Mouse (Mus musculus): ENCODE results near the gene Gm49450. TPM values are rescaled to one million over a fixed set of nuclear protein-coding genes. Genes with fewer than 3 reads are reported as not detected.

Gene Gm49450
- total RNA-seq (2023; ENCODE audit: inconsistent age) = not detected in 4 replicates

DNA sequence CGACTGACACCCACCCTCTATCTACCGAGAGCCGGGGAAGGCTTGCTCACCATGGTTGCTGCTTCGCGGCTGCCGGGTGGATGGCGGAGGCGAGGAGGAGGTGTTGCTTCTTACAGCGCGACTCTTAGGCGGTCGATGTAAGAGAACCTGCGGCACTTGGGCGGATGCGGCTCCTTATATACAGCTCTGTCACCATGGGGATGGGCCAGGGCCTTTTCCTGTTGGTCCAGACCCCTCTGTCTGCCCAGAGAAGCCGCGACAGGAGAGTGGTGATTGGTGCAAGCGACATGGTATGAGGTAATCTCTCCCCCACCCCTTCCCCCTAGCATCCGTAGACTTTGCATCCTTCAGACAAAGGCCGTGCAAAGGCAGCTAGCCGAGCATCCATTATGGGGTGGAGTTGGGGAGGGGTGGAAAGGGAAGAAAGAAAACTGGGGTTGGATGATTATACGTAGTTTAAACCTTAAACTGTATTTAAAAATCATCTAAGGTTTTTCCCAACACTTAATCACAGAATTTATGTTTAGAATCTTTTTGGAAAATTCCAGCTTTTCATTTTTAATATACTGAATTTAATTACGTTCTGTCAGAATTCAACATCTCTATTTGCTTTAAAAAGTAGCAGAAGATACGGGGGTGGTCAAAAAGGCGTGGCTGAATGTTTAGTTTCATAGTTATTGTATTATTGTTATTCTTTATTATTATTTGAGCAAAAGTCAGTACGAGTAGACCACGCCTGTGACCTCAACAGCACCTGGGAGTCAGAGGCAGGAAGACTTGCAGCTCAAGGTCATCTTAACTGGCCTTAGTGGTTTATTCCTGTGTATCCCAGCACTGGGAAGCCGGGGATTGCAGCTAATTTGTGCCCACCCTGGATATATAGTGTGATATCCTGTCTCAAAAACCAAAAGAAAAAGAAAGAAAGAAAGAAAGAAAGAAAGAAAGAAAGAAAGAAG, at the start of gene Gm49450, which contains the start of gene Tuba1a:
TSS of gene Gm49450 (minus strand) at position 151 of the 956 bp plus-strand sequence.
TSS of gene Tuba1a (minus strand) at position 303 of the 956 bp plus-strand sequence.

DNA sequence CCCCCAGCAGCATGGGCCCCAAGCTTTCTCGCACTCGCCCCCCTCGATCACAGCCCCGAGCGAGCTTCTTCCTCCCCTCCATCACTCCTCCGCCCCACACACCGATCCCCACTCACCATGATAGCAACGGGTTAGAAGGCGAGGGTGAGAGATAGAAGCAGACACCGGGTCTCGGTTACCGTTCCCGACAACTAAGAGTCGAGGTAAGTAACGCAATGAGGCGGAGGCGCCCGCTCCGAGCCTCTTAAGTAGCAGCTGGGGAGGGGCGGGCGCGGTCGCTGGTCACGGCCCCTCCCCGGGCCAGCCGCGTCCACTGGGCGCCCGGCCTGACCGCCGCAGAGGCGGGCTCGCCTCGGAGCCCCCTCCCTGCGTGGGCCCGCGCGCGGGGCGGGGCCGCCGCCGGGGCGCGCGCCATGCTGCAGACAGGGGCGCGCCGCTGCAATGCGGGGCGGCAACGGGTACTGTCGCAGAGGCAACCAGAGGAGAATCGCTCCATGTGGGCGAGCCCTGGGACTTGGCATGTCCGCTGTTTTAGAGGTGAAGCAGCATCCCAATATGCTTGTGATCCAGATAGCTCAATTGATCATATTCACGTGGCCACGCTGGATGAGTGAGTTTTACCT, 19.0 kb downstream of the Gm49450 start, which contains the start of gene Tuba1b:
TSS of gene Tuba1b (minus strand) at position 349 of the 623 bp plus-strand sequence.

DNA sequence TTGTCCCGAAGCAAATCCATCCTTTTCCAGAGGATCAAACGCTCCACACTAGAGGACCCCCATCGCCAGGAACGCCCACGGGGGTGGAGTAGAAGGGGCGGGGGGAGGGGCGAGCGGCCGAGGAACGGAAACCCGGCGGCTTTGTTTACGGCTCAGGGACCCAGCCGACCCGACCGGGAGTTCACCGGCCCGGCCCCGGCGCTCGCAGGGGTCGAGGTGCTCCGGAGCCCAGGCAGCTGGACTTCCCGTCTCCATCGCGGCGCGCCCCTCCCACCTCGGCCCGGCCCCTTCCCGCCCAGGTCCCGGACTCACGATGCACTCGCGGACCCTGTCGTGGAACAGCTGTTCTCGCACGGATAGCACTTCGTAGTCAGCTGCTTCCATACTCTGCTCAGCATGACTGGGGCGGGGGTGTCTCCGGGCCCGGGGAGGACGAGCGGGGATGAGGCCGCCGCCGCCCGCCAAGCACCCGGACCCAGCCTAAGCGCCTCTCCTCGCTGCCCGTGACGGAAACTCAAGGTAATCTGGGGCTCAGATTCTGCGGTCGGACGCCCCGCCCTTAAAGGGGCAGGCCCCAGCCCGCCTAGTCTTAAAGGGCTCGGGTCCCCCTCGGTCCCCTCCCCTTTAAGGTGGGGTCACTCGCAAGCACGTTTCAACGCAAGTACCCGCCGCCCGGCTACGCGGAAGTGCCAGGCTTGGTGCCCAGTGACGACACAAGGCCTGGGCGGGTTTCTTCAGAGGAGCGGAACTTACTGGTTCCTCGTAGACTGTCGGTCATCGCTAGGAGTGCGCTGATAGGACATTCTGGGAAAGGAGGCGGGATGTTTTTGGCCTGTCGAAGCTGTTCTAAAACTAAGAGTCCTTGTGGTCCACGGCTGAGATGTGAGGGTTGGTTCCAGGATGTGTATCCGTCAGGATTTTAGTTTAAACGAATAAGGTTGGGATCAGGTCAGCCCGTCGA, 35.5 kb downstream of the Gm49450 start, which contains the start of gene Lmbr1l:
TSS of gene Lmbr1l (minus strand) at position 694 of the 961 bp plus-strand sequence.

DNA sequence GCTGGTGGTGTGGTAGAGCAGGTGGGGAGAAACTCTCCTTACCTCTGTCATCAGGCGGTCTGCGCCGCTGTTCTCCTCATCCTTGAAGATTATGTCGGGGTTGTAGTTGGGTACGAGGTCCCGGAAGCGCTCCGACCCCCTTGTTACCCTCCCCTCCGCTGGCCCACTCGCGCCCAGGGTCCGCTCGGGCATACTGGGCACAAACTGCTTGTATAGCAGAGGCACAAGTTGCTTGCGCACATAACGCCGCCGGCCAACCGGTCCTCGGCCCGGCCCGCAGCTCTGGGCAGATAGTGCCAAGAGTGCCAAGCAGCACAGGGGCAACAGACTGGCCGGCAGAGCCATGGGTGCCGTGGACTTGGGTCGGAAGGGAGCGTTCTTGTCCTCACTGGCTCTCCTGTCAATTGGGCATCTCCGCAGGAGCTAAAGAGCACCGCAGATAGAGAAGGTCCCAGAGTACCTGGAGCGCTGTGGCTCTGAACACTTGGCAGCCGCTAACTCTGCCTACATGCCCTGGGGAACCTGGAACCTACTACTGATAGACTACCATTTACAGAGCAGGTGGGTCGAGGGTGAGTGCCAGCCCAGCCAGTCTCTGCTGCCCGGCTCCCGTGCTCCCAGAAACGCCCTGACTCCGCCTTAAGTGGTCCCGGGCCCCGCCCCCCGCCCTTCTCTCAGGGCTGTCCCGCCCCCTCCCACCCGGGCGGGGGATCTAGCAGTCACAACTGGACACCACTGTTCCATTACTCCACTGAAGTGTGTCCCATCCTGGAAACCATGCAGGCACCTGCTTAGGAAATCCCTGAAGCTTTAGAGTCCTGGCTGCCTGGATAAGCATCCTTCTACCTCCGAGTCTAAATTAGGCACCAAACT, 55.2 kb downstream of the Gm49450 start, which contains the start of gene Dhh:
TSS of gene Dhh (minus strand) at position 613 of the 873 bp plus-strand sequence.

DNA sequence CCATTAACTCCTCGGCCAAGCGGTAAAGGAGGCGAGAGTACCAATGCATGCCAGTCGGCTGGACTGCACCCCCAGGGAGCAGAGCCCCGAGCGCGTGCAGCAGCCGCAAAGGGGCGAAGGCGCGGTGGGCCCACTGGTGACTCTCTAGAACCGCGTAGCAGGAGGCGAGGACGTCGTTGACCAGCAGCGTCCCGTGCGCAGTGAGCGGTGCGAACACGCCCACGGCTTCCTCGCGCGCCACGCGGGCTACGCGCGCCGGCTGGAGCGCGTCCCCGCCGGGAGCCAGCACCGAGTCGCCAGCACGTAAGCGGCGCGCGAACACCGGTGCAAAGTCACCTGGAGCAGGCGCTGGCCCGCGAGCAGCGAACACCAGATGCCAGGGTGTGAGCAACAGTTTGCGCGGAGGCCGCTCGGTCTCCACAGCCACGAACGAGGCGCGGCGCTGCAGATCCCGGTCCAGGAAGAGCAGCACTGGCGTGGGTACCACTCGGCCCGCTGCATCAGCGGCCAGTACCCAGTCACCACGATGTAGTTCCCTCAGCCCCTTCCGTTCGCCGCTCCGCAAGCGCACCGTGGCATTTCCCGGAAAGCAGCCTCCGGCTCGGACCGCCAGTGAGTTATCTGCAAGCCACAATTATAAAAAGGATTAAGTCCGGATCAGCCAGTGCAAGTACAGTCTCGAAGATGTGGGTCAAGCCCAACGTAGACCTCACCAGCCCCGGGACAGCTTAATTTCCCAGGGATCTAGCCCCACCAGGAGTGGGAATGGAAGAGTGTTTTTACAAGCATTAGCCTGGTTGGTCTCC, 59.2 kb downstream of the Gm49450 start, which contains the start of gene Rhebl1:
TSS of gene Rhebl1 (minus strand) at position 601 of the 806 bp plus-strand sequence.

Other genes starting within 250 kb of the Gm49450 start
- gene Ccdc65, start 245.3 kb downstream of the Gm49450 start, total RNA-seq (2023; ENCODE audit: inconsistent age) = not detected in 4 replicates
- gene Fkbp11, start 225.4 kb downstream of the Gm49450 start, total RNA-seq (2023; ENCODE audit: inconsistent age) = 15.1 to 21.5 TPM (median 17.9 TPM) in 4 replicates
- gene Arf3, start 190.3 kb downstream of the Gm49450 start, total RNA-seq (2023; ENCODE audit: inconsistent age) = 87.1 to 90.8 TPM (median 87.3 TPM) in 4 replicates
- 0.29 to 1.7 TPM (median 1.0 TPM) in 4 replicates for gene Wnt10b, start 175.4 kb downstream of the Gm49450 start, total RNA-seq (2023; ENCODE audit: inconsistent age)
- gene Wnt1, start 163.7 kb downstream of the Gm49450 start, total RNA-seq (2023; ENCODE audit: inconsistent age) = not detected in 4 replicates
- gene Ddn, start 144.1 kb downstream of the Gm49450 start, total RNA-seq (2023; ENCODE audit: inconsistent age) = 0.27 to 0.60 TPM (median 0.48 TPM) in 4 replicates
- gene Prkag1, start 122.0 kb downstream of the Gm49450 start, total RNA-seq (2023; ENCODE audit: inconsistent age) = 75.5 to 85.9 TPM (median 77.7 TPM) in 4 replicates
- gene Kmt2d, start 82.3 kb downstream of the Gm49450 start, total RNA-seq (2023; ENCODE audit: inconsistent age) = 168 to 182 TPM (median 176 TPM) in 4 replicates
- 18.3 to 23.1 TPM (median 21.3 TPM) in 4 replicates for gene Rhebl1, start 59.0 kb downstream of the Gm49450 start, total RNA-seq (2023; ENCODE audit: inconsistent age)
- 0.80 TPM in 1 of 4 replicates, not detected in the others for gene Dhh, start 55.0 kb downstream of the Gm49450 start, total RNA-seq (2023; ENCODE audit: inconsistent age)
- gene Lmbr1l, start 35.3 kb downstream of the Gm49450 start, total RNA-seq (2023; ENCODE audit: inconsistent age) = 228 to 245 TPM (median 238 TPM) in 4 replicates
- 147 to 162 TPM (median 158 TPM) in 4 replicates for gene Tuba1b, start 19.0 kb downstream of the Gm49450 start, total RNA-seq (2023; ENCODE audit: inconsistent age)
- gene Tuba1a, start 152 bp upstream of the Gm49450 start, total RNA-seq (2023; ENCODE audit: inconsistent age) = 132 to 146 TPM (median 141 TPM) in 4 replicates
- 66.8 to 74.7 TPM (median 73.4 TPM) in 4 replicates for gene Tuba1c, start 76.3 kb upstream of the Gm49450 start, total RNA-seq (2023; ENCODE audit: inconsistent age)
- gene Prph, start 101.6 kb upstream of the Gm49450 start, total RNA-seq (2023; ENCODE audit: inconsistent age) = not detected in 4 replicates
- 0.87 to 1.8 TPM (median 1.6 TPM) in 4 replicates for gene Troap, start 121.0 kb upstream of the Gm49450 start, total RNA-seq (2023; ENCODE audit: inconsistent age)
- not detected in 4 replicates for gene C1ql4, start 134.3 kb upstream of the Gm49450 start, total RNA-seq (2023; ENCODE audit: inconsistent age)
- gene Dnajc22, start 139.6 kb upstream of the Gm49450 start, total RNA-seq (2023; ENCODE audit: inconsistent age) = 0.33 TPM in 1 of 4 replicates, not detected in the others
- not detected in 4 replicates for gene Spats2, start 172.4 kb upstream of the Gm49450 start, total RNA-seq (2023; ENCODE audit: inconsistent age)

All from B cell, adult (primary cell).